Mouse (Mus musculus): ENCODE measurements around the gene Gata2.

Gene Gata2

GRCm38 (mm10) chr6:88209453-88209852 lies 15.8 kb downstream of the Gata2 start:
- no peak for DNase-seq

- no peak for DNase-seq
These were observed 16.5 kb downstream of the Gata2 start for GRCm38 (mm10) chr6:88210182-88210581.

GRCm38 (mm10) chr6:88215797-88216196 lies 22.1 kb downstream of the Gata2 start:
- DNase-seq, result no peak

- no peak for DNase-seq
These were observed 22.5 kb downstream of the Gata2 start for GRCm38 (mm10) chr6:88216199-88216598.

- DNase-seq, result no peak
These were observed 25.4 kb downstream of the Gata2 start for GRCm38 (mm10) chr6:88219094-88219493.

GRCm38 (mm10) chr6:88221968-88222367 lies 28.3 kb downstream of the Gata2 start, which contains the start of gene Dnajb8:
Gene Dnajb8 (plus strand): TSS chr6:88222268.
- DNase-seq, result no peak

- DNase-seq, result no peak
These were observed 32.9 kb downstream of the Gata2 start for GRCm38 (mm10) chr6:88226570-88226994.

- no peak for DNase-seq
These were observed 33.8 kb downstream of the Gata2 start for GRCm38 (mm10) chr6:88227537-88227936.

GRCm38 (mm10) chr6:88229221-88229620 lies 35.5 kb downstream of the Gata2 start:
- DNase-seq, result no peak

GRCm38 (mm10) chr6:88231821-88232220 lies 38.1 kb downstream of the Gata2 start:
- no peak for DNase-seq

GRCm38 (mm10) chr6:88232221-88232620 lies 38.5 kb downstream of the Gata2 start:
- DNase-seq, result no peak

GRCm38 (mm10) chr6:88233996-88234395 lies 40.3 kb downstream of the Gata2 start:
- peak; percentile 55 for DNase-seq

- DNase-seq, result no peak
These were observed 41.8 kb downstream of the Gata2 start for GRCm38 (mm10) chr6:88235461-88235860.

- no peak for DNase-seq
These were observed 42.3 kb downstream of the Gata2 start for GRCm38 (mm10) chr6:88235983-88236382.

- DNase-seq, result no peak
These were observed 42.8 kb downstream of the Gata2 start for GRCm38 (mm10) chr6:88236513-88236912.

GRCm38 (mm10) chr6:88242604-88243003 lies 48.9 kb downstream of the Gata2 start:
- peak; percentile 67 for DNase-seq

GRCm38 (mm10) chr6:88249231-88249630 lies 55.5 kb downstream of the Gata2 start:
- no peak for DNase-seq

- DNase-seq, result no peak
These were observed 57.7 kb downstream of the Gata2 start for GRCm38 (mm10) chr6:88251396-88251795.

GRCm38 (mm10) chr6:88251798-88252478 lies 58.2 kb downstream of the Gata2 start:
- no peak for DNase-seq

GRCm38 (mm10) chr6:88254082-88254481 lies 60.4 kb downstream of the Gata2 start:
- no peak for DNase-seq

- no peak for DNase-seq
These were observed 61.7 kb downstream of the Gata2 start for GRCm38 (mm10) chr6:88255435-88255834.
